Mouse (Mus musculus): ENCODE data around the gene Incenp. TPM values are rescaled to one million over a fixed set of nuclear protein-coding genes. Genes with fewer than 3 reads are reported as not detected.
"Not testable (repeated sequence)": the region's sequence is repeated elsewhere in the genome, so short reads cannot be mapped to it uniquely, and the experiment has no call there.

Incenp gene
- polyA plus RNA-seq, 1 experiment from 2014 or later = 43.4 TPM

- no peaks in the 10 kb centered on the region for H3K27me3 ChIP-seq (ENCODE audit: insufficient read depth, low read length)
- H3K36me3 ChIP-seq (replicated peaks; ENCODE audit: insufficient read depth, low read length) = no peaks in the 10 kb centered on the region
- no peak for DNase-seq
- H3K9me3 ChIP-seq (ENCODE audit: low read length) = no peaks in the 10 kb centered on the region
- WGBS (ENCODE audit: insufficient replicate concordance) = 68% methylated on average over 2 of the region's 2 CpGs
- H3K4me1 ChIP-seq (ENCODE audit: insufficient read depth) = no peaks in the 10 kb centered on the region
- no peak within 1 kb of the TSS for H3K4me2 ChIP-seq (ENCODE audit: low read depth, low read length)
- no peak for TF ChIP-seq CTCF (IDR thresholded peaks at IDR 0.05; ENCODE audit: low read depth)
- TF ChIP-seq EP300 (IDR thresholded peaks at IDR 0.05; ENCODE audit: low read depth) = no peak
- no peak for ATAC-seq
- no peak within 1 kb of the TSS for H3K4me3 ChIP-seq (ENCODE audit: low read depth, low read length)
- no peak within 1 kb of the TSS for H3K27ac ChIP-seq (ENCODE audit: low read depth)
- no peak within 1 kb of the TSS for H3K9ac ChIP-seq (replicated peaks)
Observed at GRCm38 (mm10) chr19:9847262-9847661, 52.1 kb downstream of the Incenp start, which contains the start of gene Scgb2a2. Scgb2a2 (plus strand) TSS chr19:9847562.

DNA sequence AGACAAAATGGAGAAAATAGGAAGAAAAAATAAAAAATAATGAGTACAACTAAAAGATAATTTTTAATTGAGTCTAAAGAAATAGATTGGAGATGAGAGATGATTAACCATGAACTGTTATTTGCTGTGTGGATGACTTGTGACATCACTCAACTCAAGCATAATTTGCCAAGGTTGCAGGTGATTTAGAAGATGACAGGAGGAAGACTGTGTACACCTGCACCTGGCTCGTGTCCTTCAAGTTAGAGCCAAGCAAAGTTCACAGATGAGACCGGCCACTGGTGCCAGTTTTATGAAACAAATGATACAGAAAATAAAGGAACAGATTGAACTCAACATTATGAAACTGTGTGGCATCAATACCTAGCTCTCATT is 62.0 kb downstream of the Incenp start:
- Histone ChIP-seq H3K27ac (ENCODE audit: low read depth) (no peak overlapping the region), H3K9ac (replicated peaks) (no peak overlapping the region), H3K4me3 (ENCODE audit: low read depth, low read length) (no peak overlapping the region), H3K4me2 (ENCODE audit: low read depth, low read length) (no peak overlapping the region), H3K36me3 (replicated peaks; ENCODE audit: insufficient read depth, low read length) (no peaks in the 10 kb centered on the region), H3K4me1 (ENCODE audit: insufficient read depth) (no peaks in the 10 kb centered on the region), H3K27me3 (ENCODE audit: insufficient read depth, low read length) (no peaks in the 10 kb centered on the region), H3K9me3 (ENCODE audit: low read length) (no peaks in the 10 kb centered on the region)
- ATAC-seq (no peak), DNase-seq (no peak)
- no peak for TF ChIP-seq EP300 (IDR thresholded peaks at IDR 0.05; ENCODE audit: low read depth)
- no peak for TF ChIP-seq CTCF (IDR thresholded peaks at IDR 0.05; ENCODE audit: low read depth)
- 39% methylated on average over 2 of the region's 2 CpGs for WGBS (ENCODE audit: insufficient replicate concordance)

- not testable (repeated sequence) for H3K4me1 ChIP-seq (ENCODE audit: insufficient read depth); DNase-seq; H3K9ac ChIP-seq (replicated peaks); H3K27me3 ChIP-seq (ENCODE audit: insufficient read depth, low read length); H3K36me3 ChIP-seq (replicated peaks; ENCODE audit: insufficient read depth, low read length); H3K9me3 ChIP-seq (ENCODE audit: low read length); H3K27ac ChIP-seq (ENCODE audit: low read depth)
- Histone ChIP-seq H3K4me2 (ENCODE audit: low read depth, low read length) (peak overlapping the region; percentile 35; the same call in 1 of the 2 replicates), H3K4me3 (ENCODE audit: low read depth, low read length) (peak overlapping the region; percentile 31)
- 11% methylated on average over 18 of the region's 21 CpGs for WGBS (ENCODE audit: insufficient replicate concordance)
- peak; percentile 67 for TF ChIP-seq CTCF (IDR thresholded peaks at IDR 0.05; ENCODE audit: low read depth)
- peak; percentile 88 for ATAC-seq
Observed at GRCm38 (mm10) chr19:9836581-9837340, 62.6 kb downstream of the Incenp start.

Small RNA genes within 50 kb of the gene (microRNA-seq; reads per million reads assigned to microRNA genes)
- not detected for gene Gm22369
- gene Gm24484 = not detected

Other genes with a start within 250 kb of the Incenp start
- gene Scgb2a2, start 52.0 kb downstream of the Incenp start, polyA plus RNA-seq (2015; fragmentation: Nextera tagmentation; extraction: Ambion mirVana) = not detected in 2 replicates
- 4,793 and 5,083 TPM in 2 replicates for gene Fth1, start 81.0 kb upstream of the Incenp start, polyA plus RNA-seq (2015; fragmentation: Nextera tagmentation; extraction: Ambion mirVana)
- gene Best1, start 102.1 kb upstream of the Incenp start, polyA plus RNA-seq (2015; fragmentation: Nextera tagmentation; extraction: Ambion mirVana) = 0.08 and 0.13 TPM in 2 replicates
- gene Rab3il1, start 102.1 kb upstream of the Incenp start, polyA plus RNA-seq (2015; fragmentation: Nextera tagmentation; extraction: Ambion mirVana) = 74.9 and 80.9 TPM in 2 replicates
- gene Fads3, start 142.0 kb upstream of the Incenp start, polyA plus RNA-seq (2015; fragmentation: Nextera tagmentation; extraction: Ambion mirVana) = 1.7 and 2.0 TPM in 2 replicates
- gene Fads2, start 202.2 kb upstream of the Incenp start, polyA plus RNA-seq (2015; fragmentation: Nextera tagmentation; extraction: Ambion mirVana) = 203 and 216 TPM in 2 replicates